Mouse (Mus musculus) layer of hippocampus, postnatal 25 days (tissue): ENCODE measurements at regions not wholly inside any gene's neighbourhood (a gene's known extent, or its start where the extent isn't known, plus 50 kb on each side); places are given as distances from the start of the nearest gene placed in this dataset.

Experiments used
- DNase-seq, 2 experiments: peaks; one replicate each; pipeline ENCODE4 v3.0.0; 2022; ENCODE audit warnings: mixed read lengths in 2 of 2, low spot score in 1 of 2; ENCODE audit errors: extremely low spot score in 1 of 2

- no peak for DNase-seq
Observed at GRCm38 (mm10) chr19:14389881-14390837, 207.7 kb downstream of the Tle4 start.

GRCm38 (mm10) chr19:14390914-14391313, 206.9 kb downstream of the Tle4 start:
- DNase-seq: no peak
